Mouse (Mus musculus) gastrocnemius, postnatal 4 days (tissue): Measurements from ENCODE around the gene Fam168a. TPM values are rescaled to one million over a fixed set of nuclear protein-coding genes. Genes with fewer than 3 reads are reported as not detected.

ENCODE experiments used
- microRNA-seq: library from miRNA; unstranded; fragments of <30 nt; microRNA quantifications from one replicate; pipeline ENCODE4 v1.2.0, GENCODE M21; 2021
- total RNA-seq, 2 experiments: library from RNA; stranded (reverse); gene quantifications; 2 replicates each; pipeline ENCODE4 v1.2.3; 2021

The Fam168a gene
- total RNA-seq, 2 experiments from 2014 or later = 65.7 to 67.8 TPM

Small RNA genes within 50 kb of the gene (microRNA-seq; reads per million reads assigned to microRNA genes)
- 91.0 reads per million, percentile 49 among the genes with 10 or more reads in this experiment for gene Mir3102

Other genes starting within 250 kb of the Fam168a start
- gene Ucp3, start 233.6 kb upstream of the Fam168a start, total RNA-seq = 10 to 100 TPM; 46.7 to 47.5 TPM
- 100 to 1,000 TPM; 191 to 225 TPM for gene Ucp2, start 213.3 kb upstream of the Fam168a start, total RNA-seq
- gene Dnajb13, start 191.7 kb upstream of the Fam168a start, total RNA-seq = under 1 TPM; 0.18 to 0.20 TPM
- 10 to 100 TPM; 10.7 to 13.1 TPM for gene Coa4, start 169.6 kb upstream of the Fam168a start, total RNA-seq
- gene Rab6a, start 99.2 kb upstream of the Fam168a start, total RNA-seq = 10 to 100 TPM; 74.5 to 88.0 TPM
- gene Mrpl48, start 98.3 kb upstream of the Fam168a start, total RNA-seq = 10 to 100 TPM; 60.1 to 67.2 TPM
- 10 to 100 TPM; 18.0 to 21.6 TPM for gene Plekhb1, start 44.2 kb upstream of the Fam168a start, total RNA-seq
- gene Relt, start 156.8 kb downstream of the Fam168a start, total RNA-seq = 10 to 100 TPM; 14.5 to 15.5 TPM
- gene Arhgef17, start 225.5 kb downstream of the Fam168a start, total RNA-seq = 10 to 100 TPM; 40.4 to 43.6 TPM